31 mouse cellular contexts compared by ENCODE assay signal in the genomic region with DNA sequence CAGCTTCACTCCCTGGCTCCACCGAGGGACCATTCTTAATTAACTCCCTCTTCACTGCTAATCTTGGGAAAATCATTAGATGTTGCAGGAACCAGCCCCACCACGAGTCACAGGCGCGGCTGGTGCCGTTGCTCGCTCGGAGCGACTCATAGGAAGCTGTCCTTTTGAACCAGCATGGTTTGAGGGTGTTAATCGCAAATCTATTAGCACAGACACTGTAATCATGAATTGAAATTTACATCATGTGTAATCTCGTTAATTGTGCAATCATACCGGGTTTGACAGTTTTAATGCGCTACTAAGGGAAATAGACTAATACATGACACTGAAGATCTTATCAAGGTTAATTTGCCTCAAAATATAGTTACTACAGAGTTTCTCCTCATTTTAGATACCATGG.
DNase-seq lines count a peak whose midpoint lies in the region; ATAC-seq and TF ChIP-seq lines count a peak whose summit lies in the region.
"Had no signal": no experiment of that assay in that cellular context is flagged by ENCODE, and none has a peak within 500 bp of the region (broad histone marks: within the 10 kb centered on the region; RNA-seq: fewer than 3 reads in every experiment).

No protein-coding gene starts in this region.

- H3K79me2 ChIP-seq in C2C12 (ENCODE audit: control insufficient read depth, insufficient read depth), result no peaks in the 10 kb centered on the region

- no peaks in the 10 kb centered on the region for H3K36me3 ChIP-seq in forebrain, postnatal 0 days (ENCODE audit: insufficient read depth)
- H3K36me3 ChIP-seq in forebrain, embryonic 16.5 days (ENCODE audit: control insufficient read depth, insufficient read depth), result no peaks in the 10 kb centered on the region
- no peaks in the 10 kb centered on the region for H3K36me3 ChIP-seq in midbrain, embryonic 14.5 days (ENCODE audit: control insufficient read depth, insufficient read depth, low read length)
- no peaks in the 10 kb centered on the region for H3K36me3 ChIP-seq in midbrain, embryonic 10.5 days
- no peaks in the 10 kb centered on the region for H3K36me3 ChIP-seq in C2C12 (ENCODE audit: control insufficient read depth, insufficient read depth)
- H3K36me3 ChIP-seq: embryonic facial prominence, embryonic 10.5 days; embryonic facial prominence, embryonic 15.5 days; heart, embryonic 12.5 days; liver, embryonic 12.5 days; neural tube, embryonic 15.5 days had no signal

- no peak overlapping the region for H3K9ac ChIP-seq in forebrain, postnatal 0 days
- no peak overlapping the region for H3K9ac ChIP-seq in forebrain, embryonic 16.5 days (replicated peaks; ENCODE audit: low read depth, low read length)
- H3K9ac ChIP-seq in midbrain, embryonic 14.5 days (replicated peaks; ENCODE audit: low read length), result no peak overlapping the region
- H3K9ac ChIP-seq: embryonic facial prominence, embryonic 15.5 days; heart, embryonic 12.5 days; liver, embryonic 12.5 days; liver, postnatal 0 days; neural tube, embryonic 15.5 days had no signal

- 47% methylated on average over 12 of the region's 12 CpGs for WGBS in forebrain, postnatal 0 days
- WGBS in forebrain, embryonic 16.5 days, result 52% methylated on average over 12 of the region's 12 CpGs
- 59% methylated on average over 12 of the region's 12 CpGs for WGBS in midbrain, embryonic 14.5 days
- WGBS in midbrain, embryonic 10.5 days, result 89% methylated on average over 12 of the region's 12 CpGs

- no peak for DNase-seq in forebrain, postnatal 0 days
- DNase-seq in midbrain, embryonic 14.5 days, result peak; percentile 35
- DNase-seq in midbrain, embryonic 10.5 days (ENCODE audit: low spot score), result no peak
- DNase-seq in natural killer cell, adult 2 months (ENCODE audit: low spot score in 2 of 2), result no peak
- no peak for DNase-seq in heart, adult 18-20 months
- DNase-seq: adrenal gland, adult 8-10 months; B cell, adult 2 months; cerebellum, adult 8-10 months; cerebellum, postnatal 25 days; gastrocnemius, postnatal 14 days; heart, adult 2 months; heart, postnatal 4 days; kidney, adult 9 months; kidney, postnatal 10 days; layer of hippocampus, postnatal 36 days; left cerebral cortex, postnatal 4 days; liver, postnatal 0 days; lung, postnatal 4 days; right cerebral cortex, postnatal 4 days; thymus, adult 18-20 months; thymus, postnatal 36 days had no signal

- H3K4me2 ChIP-seq in forebrain, postnatal 0 days (ENCODE audit: low read depth), result no peak overlapping the region
- no peak overlapping the region for H3K4me2 ChIP-seq in forebrain, embryonic 16.5 days (ENCODE audit: low read length)
- no peak overlapping the region for H3K4me2 ChIP-seq in midbrain, embryonic 14.5 days (ENCODE audit: low read length)
- H3K4me2 ChIP-seq: embryonic facial prominence, embryonic 15.5 days; heart, embryonic 12.5 days; liver, embryonic 12.5 days; neural tube, embryonic 15.5 days had no signal

- TF ChIP-seq CTCF in forebrain, postnatal 0 days (IDR thresholded peaks at IDR 0.05; ENCODE audit: low read depth), result no peak
- TF ChIP-seq CTCF in C2C12 (IDR thresholded peaks at IDR 0.05; ENCODE audit: control insufficient read depth, insufficient read depth, insufficient read length), result no peak

- H3K9me3 ChIP-seq in forebrain, postnatal 0 days (ENCODE audit: low read length), result no peaks in the 10 kb centered on the region
- H3K9me3 ChIP-seq in forebrain, embryonic 16.5 days (ENCODE audit: control insufficient read depth, low read length), result no peaks in the 10 kb centered on the region
- no peaks in the 10 kb centered on the region for H3K9me3 ChIP-seq in midbrain, embryonic 14.5 days (ENCODE audit: control insufficient read depth, low read length)
- no peaks in the 10 kb centered on the region for H3K9me3 ChIP-seq in midbrain, embryonic 10.5 days (replicated peaks)
- H3K9me3 ChIP-seq: embryonic facial prominence, embryonic 10.5 days; embryonic facial prominence, embryonic 15.5 days; heart, embryonic 12.5 days; liver, embryonic 12.5 days; megakaryocyte, embryonic 14.5 days; neural tube, embryonic 15.5 days had no signal

- H3K4me3 ChIP-seq in forebrain, postnatal 0 days (ENCODE audit: low read depth, low read length), result no peak overlapping the region
- H3K4me3 ChIP-seq in forebrain, embryonic 16.5 days (replicated peaks; ENCODE audit: low read length), result no peak overlapping the region
- no peak overlapping the region for H3K4me3 ChIP-seq in midbrain, embryonic 14.5 days (replicated peaks; ENCODE audit: low read depth, low read length)
- H3K4me3 ChIP-seq in midbrain, embryonic 10.5 days, result no peak overlapping the region
- no peak overlapping the region for H3K4me3 ChIP-seq in C2C12 (ENCODE audit: insufficient read depth, poor library complexity, severe bottlenecking)
- H3K4me3 ChIP-seq: embryonic facial prominence, embryonic 10.5 days; embryonic facial prominence, embryonic 15.5 days; heart, adult 2 months; heart, embryonic 12.5 days; liver, embryonic 12.5 days; megakaryocyte, embryonic 14.5 days; neural tube, embryonic 15.5 days had no signal

- H3K4me1 ChIP-seq in forebrain, postnatal 0 days (ENCODE audit: insufficient read depth), result no peaks in the 10 kb centered on the region
- peaks cover 5% of the 10 kb centered on the region; the same call in 1 of the 2 replicates for H3K4me1 ChIP-seq in forebrain, embryonic 16.5 days (replicated peaks; ENCODE audit: control insufficient read depth, insufficient read depth, low read length)
- 0 out of 2 replicates have a peak, but pooled peaks cover 8% of the 10 kb centered on the region for H3K4me1 ChIP-seq in midbrain, embryonic 14.5 days (ENCODE audit: control insufficient read depth, insufficient read depth, low read length)
- peaks cover 26% of the 10 kb centered on the region for H3K4me1 ChIP-seq in midbrain, embryonic 10.5 days
- H3K4me1 ChIP-seq: liver, embryonic 12.5 days; megakaryocyte, embryonic 14.5 days had no signal

- no peaks in the 10 kb centered on the region for H3K79me3 ChIP-seq in C2C12 (ENCODE audit: low read depth)

- no peak overlapping the region for H3ac ChIP-seq in C2C12 (ENCODE audit: control insufficient read depth, insufficient read length, low read depth)

- no peak overlapping the region for H3K27ac ChIP-seq in forebrain, postnatal 0 days (ENCODE audit: low read depth, low read length)
- no peak overlapping the region for H3K27ac ChIP-seq in forebrain, embryonic 16.5 days (ENCODE audit: low read length)
- H3K27ac ChIP-seq in midbrain, embryonic 14.5 days (replicated peaks; ENCODE audit: low read depth, low read length), result 0 out of 2 replicates have a peak overlapping the region, but pooled peaks have one; percentile 37
- H3K27ac ChIP-seq in midbrain, embryonic 10.5 days (replicated peaks), result no peak overlapping the region
- H3K27ac ChIP-seq: embryonic facial prominence, embryonic 10.5 days; embryonic facial prominence, embryonic 15.5 days; heart, adult 2 months; liver, embryonic 12.5 days; neural tube, embryonic 15.5 days; stomach, postnatal 0 days had no signal

- no peaks in the 10 kb centered on the region for H3K27me3 ChIP-seq in forebrain, postnatal 0 days (ENCODE audit: insufficient read depth, low read length)
- H3K27me3 ChIP-seq in forebrain, embryonic 16.5 days (replicated peaks; ENCODE audit: control insufficient read depth, insufficient read depth, low read length), result no peaks in the 10 kb centered on the region
- no peaks in the 10 kb centered on the region for H3K27me3 ChIP-seq in midbrain, embryonic 14.5 days (ENCODE audit: control insufficient read depth, insufficient read depth, low read length)
- H3K27me3 ChIP-seq in midbrain, embryonic 10.5 days (ENCODE audit: low read depth, poor library complexity, severe bottlenecking), result no peaks in the 10 kb centered on the region
- H3K27me3 ChIP-seq in C2C12 (ENCODE audit: control insufficient read depth, insufficient read depth, insufficient read length), result no peaks in the 10 kb centered on the region
- H3K27me3 ChIP-seq: embryonic facial prominence, embryonic 15.5 days; heart, embryonic 12.5 days; liver, embryonic 12.5 days; neural tube, embryonic 15.5 days had no signal

- peak; percentile 63; the same call in 1 of the 2 replicates for ATAC-seq in forebrain, postnatal 0 days
- no peak for ATAC-seq in forebrain, embryonic 16.5 days
- no peak for ATAC-seq in midbrain, embryonic 14.5 days (ENCODE audit: low FRiP score, low TSS enrichment)
- ATAC-seq: intestine, postnatal 0 days; liver, embryonic 12.5 days; liver, postnatal 0 days had no signal

TF ChIP-seq in C2C12, 6 proteins besides CTCF, POLR2A, EP300 and RAD21:
- TF ChIP-seq CEBPB (IDR thresholded peaks at IDR 0.05; ENCODE audit: low read depth), result peak; percentile 54
- TF ChIP-seq USF1 (IDR thresholded peaks at IDR 0.05; ENCODE audit: low read depth), result no peak
- TF ChIP-seq MAX (IDR thresholded peaks at IDR 0.05), result no peak
- no peak for TF ChIP-seq MYOG (IDR thresholded peaks at IDR 0.05; ENCODE audit: control insufficient read depth, extremely low read depth, insufficient read length)
- TF ChIP-seq FOSL1 (IDR thresholded peaks at IDR 0.05; ENCODE audit: insufficient read depth, low read length, poor library complexity, severe bottlenecking), result peak; percentile 17
- no peak for TF ChIP-seq MYOD1 (IDR thresholded peaks at IDR 0.05; ENCODE audit: control insufficient read depth, insufficient read length, low read depth)
